ENCODE assay signal across 25 mouse cellular contexts in the genomic region with DNA sequence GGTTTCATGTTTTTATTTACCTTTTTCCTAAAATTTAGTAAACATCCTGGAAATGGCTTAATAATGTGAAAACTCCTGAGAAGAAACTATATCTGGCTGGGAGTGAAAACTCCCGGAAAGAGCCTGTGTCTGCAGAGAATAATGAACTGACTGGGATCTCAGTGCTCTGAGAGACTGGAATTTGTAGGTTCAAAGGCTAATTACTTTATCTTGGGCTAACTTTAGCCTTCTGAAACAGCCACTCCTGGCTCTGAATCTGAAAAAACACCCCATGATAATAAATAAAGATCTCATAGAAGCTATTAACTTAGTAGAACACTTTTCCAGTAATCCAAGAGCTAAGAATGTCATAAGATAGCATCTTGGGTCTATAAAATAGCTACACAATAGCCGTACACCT. TPM values are rescaled to one million over a fixed set of nuclear protein-coding genes. Genes with fewer than 3 reads are reported as not detected.
DNase-seq lines count a peak whose midpoint lies in the region; ATAC-seq and TF ChIP-seq lines count a peak whose summit lies in the region.
"Had no signal": no experiment of that assay in that cellular context is flagged by ENCODE, and none has a peak within 500 bp of the region (broad histone marks: within the 10 kb centered on the region; RNA-seq: fewer than 3 reads in every experiment).

No protein-coding gene starts in this region.

- H3K4me1 ChIP-seq in kidney, adult 2 months (ENCODE audit: control insufficient read depth, insufficient read depth, low read length) = peaks cover 15% of the 10 kb centered on the region
- H3K4me1 ChIP-seq in kidney, embryonic 14.5 days (ENCODE audit: control insufficient read depth, insufficient read depth, low read length) = peaks cover 8% of the 10 kb centered on the region; the same call in 1 of the 2 replicates
- peaks cover 16% of the 10 kb centered on the region for H3K4me1 ChIP-seq in kidney, embryonic 16.5 days (ENCODE audit: insufficient read depth, low read length)
- no peaks in the 10 kb centered on the region for H3K4me1 ChIP-seq in kidney, postnatal 0 days (replicated peaks; ENCODE audit: insufficient read depth, low read length)

- no peak for TF ChIP-seq POLR2A in kidney, adult 2 months (IDR thresholded peaks at IDR 0.05; ENCODE audit: low read depth, low read length)

- 44% methylated on average over 2 of the region's 2 CpGs for WGBS in kidney, adult 2 months
- 50% methylated on average over 2 of the region's 2 CpGs for WGBS in kidney, embryonic 14.5 days
- WGBS in kidney, embryonic 16.5 days = 41% methylated on average over 2 of the region's 2 CpGs
- WGBS in kidney, postnatal 0 days = 23% methylated on average over 2 of the region's 2 CpGs

- no peak overlapping the region for H3K27ac ChIP-seq in kidney, adult 2 months (ENCODE audit: insufficient read depth, low read depth, low read length)
- peak overlapping the region; percentile 20; the same call in 1 of the 2 replicates for H3K27ac ChIP-seq in kidney, embryonic 14.5 days (ENCODE audit: low read depth, low read length)
- H3K27ac ChIP-seq in kidney, embryonic 16.5 days (ENCODE audit: low read length) = no peak overlapping the region; the same call in 1 of the 2 replicates
- H3K27ac ChIP-seq in kidney, postnatal 0 days = no peak overlapping the region
- H3K27ac ChIP-seq: embryonic facial prominence, embryonic 10.5 days; embryonic facial prominence, embryonic 12.5 days; forebrain, embryonic 13.5 days had no signal

- intact Hi-C loops in heart, postnatal 14 days (cut with DNase I) = no loop called here

- no peaks in the 10 kb centered on the region for H3K27me3 ChIP-seq in kidney, adult 2 months (replicated peaks; ENCODE audit: control insufficient read depth, insufficient read depth, low read length)
- no peaks in the 10 kb centered on the region for H3K27me3 ChIP-seq in kidney, embryonic 14.5 days (ENCODE audit: control insufficient read depth, insufficient read depth, low read length)
- H3K27me3 ChIP-seq in kidney, embryonic 16.5 days (ENCODE audit: insufficient read depth, low read length) = no peaks in the 10 kb centered on the region
- no peaks in the 10 kb centered on the region for H3K27me3 ChIP-seq in kidney, postnatal 0 days (ENCODE audit: insufficient read depth, low read length)
- H3K27me3 ChIP-seq: CH12.LX; embryonic facial prominence, embryonic 12.5 days; forebrain, embryonic 13.5 days; Patski had no signal

- no peak overlapping the region for H3K9ac ChIP-seq in kidney, embryonic 14.5 days (ENCODE audit: low read depth, low read length)
- no peak overlapping the region for H3K9ac ChIP-seq in kidney, embryonic 16.5 days (replicated peaks; ENCODE audit: low read length)
- H3K9ac ChIP-seq in kidney, postnatal 0 days (ENCODE audit: low read depth, low read length) = no peak overlapping the region
- H3K9ac ChIP-seq: embryonic facial prominence, embryonic 12.5 days; forebrain, embryonic 13.5 days had no signal

- DNase-seq in heart, adult 11 months = peak; percentile 14
- no peak for DNase-seq in heart, postnatal 14 days
- peak; percentile 67 for DNase-seq in kidney, adult 2 months
- no peak for DNase-seq in kidney, adult 18-20 months
- DNase-seq in kidney, postnatal 0 days (ENCODE audit: low spot score) = peak; percentile 90
- DNase-seq in kidney, adult 11 months = no peak
- DNase-seq: adrenal gland, adult 8-10 months; adrenal gland, postnatal 14 days; adrenal gland, postnatal 36 days; B cell, adult 2 months; cerebellum, adult 11-12 months; cerebellum, adult 2 months; cerebellum, adult 9-10 months; cerebellum, postnatal 10 days; cerebellum, postnatal 25 days had no signal

- TF ChIP-seq CTCF in kidney, adult 2 months (conservative IDR thresholded peaks at IDR 0.05; ENCODE audit: insufficient read depth, insufficient read length, low read depth, low read length) = no peak
- no peak for TF ChIP-seq CTCF in kidney, postnatal 0 days (IDR thresholded peaks at IDR 0.05; ENCODE audit: low read depth)

- no peaks in the 10 kb centered on the region; the same call in 1 of the 2 replicates for H3K36me3 ChIP-seq in kidney, adult 2 months (ENCODE audit: control insufficient read depth, insufficient read depth, low read length)
- peaks cover 17% of the 10 kb centered on the region; the same call in 1 of the 2 replicates for H3K36me3 ChIP-seq in kidney, embryonic 14.5 days (ENCODE audit: control insufficient read depth, insufficient read depth, low read length)
- peaks cover 21% of the 10 kb centered on the region for H3K36me3 ChIP-seq in kidney, embryonic 16.5 days (ENCODE audit: insufficient read depth, low read length)
- 0 out of 2 replicates have a peak, but pooled peaks cover 3% of the 10 kb centered on the region for H3K36me3 ChIP-seq in kidney, postnatal 0 days (ENCODE audit: insufficient read depth, low read length)

- no peak overlapping the region for H3K4me2 ChIP-seq in kidney, embryonic 14.5 days (replicated peaks; ENCODE audit: low read depth, low read length)
- H3K4me2 ChIP-seq in kidney, embryonic 16.5 days (replicated peaks; ENCODE audit: low read depth, low read length) = no peak overlapping the region
- no peak overlapping the region for H3K4me2 ChIP-seq in kidney, postnatal 0 days (ENCODE audit: low read length)
- H3K4me2 ChIP-seq: embryonic facial prominence, embryonic 12.5 days; forebrain, embryonic 13.5 days had no signal

- no peak for ATAC-seq in kidney, embryonic 14.5 days (ENCODE audit: low FRiP score, low TSS enrichment)
- no peak for ATAC-seq in kidney, embryonic 16.5 days (ENCODE audit: low FRiP score, low TSS enrichment)
- ATAC-seq in kidney, postnatal 0 days (replicated peaks; ENCODE audit: low FRiP score, low read depth) = no peak
- ATAC-seq: activated CD4-positive, CD25-positive, alpha-beta regulatory T cell, adult 4 months; CD4-positive, CD25-positive, alpha-beta regulatory T cell, adult 4 months; forebrain, embryonic 13.5 days; Patski had no signal

- no peak overlapping the region for H3K4me3 ChIP-seq in kidney, adult 2 months (ENCODE audit: insufficient read depth, low read depth, low read length)
- no peak overlapping the region for H3K4me3 ChIP-seq in kidney, embryonic 14.5 days (ENCODE audit: low read length)
- H3K4me3 ChIP-seq in kidney, embryonic 16.5 days (ENCODE audit: low read length) = no peak overlapping the region
- H3K4me3 ChIP-seq in kidney, postnatal 0 days (replicated peaks; ENCODE audit: low read depth, low read length) = no peak overlapping the region
- H3K4me3 ChIP-seq: embryonic facial prominence, embryonic 10.5 days; embryonic facial prominence, embryonic 12.5 days; forebrain, embryonic 13.5 days had no signal

- no peaks in the 10 kb centered on the region for H3K9me3 ChIP-seq in kidney, embryonic 14.5 days (ENCODE audit: control insufficient read depth, low read length)
- no peaks in the 10 kb centered on the region for H3K9me3 ChIP-seq in kidney, embryonic 16.5 days (ENCODE audit: low read length)
- H3K9me3 ChIP-seq in kidney, postnatal 0 days (replicated peaks; ENCODE audit: low read length) = no peaks in the 10 kb centered on the region
- H3K9me3 ChIP-seq: embryonic facial prominence, embryonic 10.5 days; embryonic facial prominence, embryonic 12.5 days; forebrain, embryonic 13.5 days; G1E had no signal

RNA-seq across cellular contexts. Expression of gene Mpp4, which starts 5.4 kb away (rescaled TPM):
- under 1 TPM in 1 of 2 experiments, not detected in 1; 0.12 TPM for total RNA-seq in heart, postnatal 14 days (2021)
- 2.6 TPM in 2 replicates for polyA plus RNA-seq in kidney, adult 2 months (2012; rRNA removed)
- 0.59 and 0.62 TPM in 2 replicates for polyA plus RNA-seq in kidney, embryonic 14.5 days (2014; fragmentation: Nextera tagmentation; extraction: Ambion mirVana)
- 0.48 and 0.65 TPM in 2 replicates for polyA plus RNA-seq in kidney, embryonic 16.5 days (2015; fragmentation: Nextera tagmentation; extraction: Ambion mirVana)
- 0.43 and 0.49 TPM in 2 replicates for polyA plus RNA-seq in kidney, postnatal 0 days (2015; fragmentation: Nextera tagmentation; extraction: Ambion mirVana)
- polyA plus RNA-seq: CD4-positive, CD25-positive, alpha-beta regulatory T cell, adult 4 months had no signal

RNA-seq across cellular contexts. Expression of gene Tmem237, which starts 48.3 kb away (rescaled TPM):
- 1 to 10 TPM; 3.5 to 5.1 TPM for total RNA-seq in heart, postnatal 14 days (2021)
- polyA plus RNA-seq in kidney, adult 2 months (2012; rRNA removed) = 9.6 and 10.3 TPM in 2 replicates
- 49.9 and 53.8 TPM in 2 replicates for polyA plus RNA-seq in kidney, embryonic 14.5 days (2014; fragmentation: Nextera tagmentation; extraction: Ambion mirVana)
- 42.0 and 42.6 TPM in 2 replicates for polyA plus RNA-seq in kidney, embryonic 16.5 days (2015; fragmentation: Nextera tagmentation; extraction: Ambion mirVana)
- 39.9 and 42.9 TPM in 2 replicates for polyA plus RNA-seq in kidney, postnatal 0 days (2015; fragmentation: Nextera tagmentation; extraction: Ambion mirVana)

Comparison
In these comparisons a context has a peak if more than half of its experiments do, and no peak if none do; other contexts are left out.
1. DNase-seq: peak in heart, adult 11 months (single experiment), kidney, adult 2 months (single experiment) and kidney, postnatal 0 days (single experiment); none in heart, postnatal 14 days (0 of 2), kidney, adult 18-20 months (single experiment) and kidney, adult 11 months (single experiment).